Mouse (Mus musculus): ENCODE data around the gene Kbtbd3. TPM values are rescaled to one million over a fixed set of nuclear protein-coding genes. Genes with fewer than 3 reads are reported as not detected.

Gene Kbtbd3
- total RNA-seq (2014; rRNA removed) (10.3 and 11.3 TPM in 2 replicates), polyA plus RNA-seq (2015; fragmentation: Nextera tagmentation; extraction: Ambion mirVana) (7.0 and 8.4 TPM in 2 replicates)

GRCm38 (mm10) chr9:4309351-4310085 lies at the start of gene Kbtbd3, which contains the start of gene Aasdhppt:
Kbtbd3 (plus strand) TSS chr9:4309833.
Aasdhppt (minus strand) TSS chr9:4309471.
- Histone ChIP-seq H3K4me2 (ENCODE audit: low read depth) (peak within 1 kb of the TSS; percentile 65), H3K4me1 (ENCODE audit: insufficient read depth) (peaks cover 14% of the 10 kb centered on the region), H3K9ac (peak within 1 kb of the TSS; percentile 80), H3K4me3 (ENCODE audit: low read depth, low read length) (peak within 1 kb of the TSS; percentile 56), H3K36me3 (ENCODE audit: insufficient read depth) (no peaks in the 10 kb centered on the region), H3K9me3 (ENCODE audit: low read length) (no peaks in the 10 kb centered on the region), H3K27ac (ENCODE audit: low read depth, low read length) (peak within 1 kb of the TSS; percentile 98), H3K27me3 (ENCODE audit: insufficient read depth, low read length) (no peaks in the 10 kb centered on the region)
- peak; percentile 26 for TF ChIP-seq CTCF (IDR thresholded peaks at IDR 0.05; ENCODE audit: low read depth)
- ATAC-seq, result peak; percentile 97
- DNase-seq, result peak; percentile 100
- WGBS, result 3% methylated on average over 53 of the region's 53 CpGs

GRCm38 (mm10) chr9:4259841-4260745 lies 49.5 kb upstream of the Kbtbd3 start:
- H3K27ac ChIP-seq (ENCODE audit: low read depth, low read length), result no peak overlapping the region
- H3K36me3 ChIP-seq (ENCODE audit: insufficient read depth), result no peaks in the 10 kb centered on the region
- H3K4me2 ChIP-seq (ENCODE audit: low read depth), result no peak overlapping the region
- H3K4me3 ChIP-seq (ENCODE audit: low read depth, low read length), result peak overlapping the region; percentile 21
- DNase-seq, result no peak
- peak; percentile 67 for ATAC-seq
- no peak for TF ChIP-seq CTCF (IDR thresholded peaks at IDR 0.05; ENCODE audit: low read depth)
- peaks cover 9% of the 10 kb centered on the region; the same call in 1 of the 2 replicates for H3K9me3 ChIP-seq (ENCODE audit: low read length)
- no peaks in the 10 kb centered on the region for H3K4me1 ChIP-seq (ENCODE audit: insufficient read depth)
- no peak overlapping the region for H3K9ac ChIP-seq
- no peaks in the 10 kb centered on the region for H3K27me3 ChIP-seq (ENCODE audit: insufficient read depth, low read length)
- 67% methylated on average over 65 of the region's 65 CpGs for WGBS

- Histone ChIP-seq H3K27me3 (ENCODE audit: insufficient read depth, low read length) (no peaks in the 10 kb centered on the region), H3K36me3 (ENCODE audit: insufficient read depth) (no peaks in the 10 kb centered on the region), H3K4me1 (ENCODE audit: insufficient read depth) (no peaks in the 10 kb centered on the region), H3K9ac (no peak overlapping the region), H3K27ac (ENCODE audit: low read depth, low read length) (no peak overlapping the region), H3K4me3 (ENCODE audit: low read depth, low read length) (peak overlapping the region; percentile 21; the same call in 1 of the 2 replicates), H3K4me2 (ENCODE audit: low read depth) (no peak overlapping the region), H3K9me3 (ENCODE audit: low read length) (peaks cover 9% of the 10 kb centered on the region; the same call in 1 of the 2 replicates)
- 75% methylated on average over 12 of the region's 12 CpGs for WGBS
- DNase-seq, result no peak
- TF ChIP-seq CTCF (IDR thresholded peaks at IDR 0.05; ENCODE audit: low read depth), result no peak
- no peak for ATAC-seq
These were observed 48.9 kb upstream of the Kbtbd3 start for GRCm38 (mm10) chr9:4260746-4261090.

GRCm38 (mm10) chr9:4266881-4267280 lies 42.8 kb upstream of the Kbtbd3 start:
- ATAC-seq, result no peak
- no peak overlapping the region for H3K4me2 ChIP-seq (ENCODE audit: low read depth)
- no peaks in the 10 kb centered on the region for H3K36me3 ChIP-seq (ENCODE audit: insufficient read depth)
- H3K4me1 ChIP-seq (ENCODE audit: insufficient read depth), result no peaks in the 10 kb centered on the region
- no peak overlapping the region for H3K27ac ChIP-seq (ENCODE audit: low read depth, low read length)
- H3K9ac ChIP-seq, result no peak overlapping the region
- no peak for DNase-seq
- H3K9me3 ChIP-seq (ENCODE audit: low read length), result no peaks in the 10 kb centered on the region
- no peaks in the 10 kb centered on the region for H3K27me3 ChIP-seq (ENCODE audit: insufficient read depth, low read length)
- TF ChIP-seq CTCF (IDR thresholded peaks at IDR 0.05; ENCODE audit: low read depth), result no peak
- H3K4me3 ChIP-seq (ENCODE audit: low read depth, low read length), result no peak overlapping the region
- 96% methylated on average over 3 of the region's 3 CpGs for WGBS

- Histone ChIP-seq H3K9ac (no peak overlapping the region), H3K4me3 (ENCODE audit: low read depth, low read length) (no peak overlapping the region), H3K4me1 (ENCODE audit: insufficient read depth) (no peaks in the 10 kb centered on the region), H3K4me2 (ENCODE audit: low read depth) (no peak overlapping the region), H3K9me3 (ENCODE audit: low read length) (no peaks in the 10 kb centered on the region), H3K36me3 (ENCODE audit: insufficient read depth) (no peaks in the 10 kb centered on the region), H3K27ac (ENCODE audit: low read depth, low read length) (no peak overlapping the region), H3K27me3 (ENCODE audit: insufficient read depth, low read length) (no peaks in the 10 kb centered on the region)
- ATAC-seq, result no peak
- 5% methylated on average over 3 of the region's 3 CpGs for WGBS
- TF ChIP-seq CTCF (IDR thresholded peaks at IDR 0.05; ENCODE audit: low read depth), result no peak
- DNase-seq, result no peak
These were observed 25.8 kb upstream of the Kbtbd3 start for GRCm38 (mm10) chr9:4283850-4284249.

- no peak for TF ChIP-seq CTCF (IDR thresholded peaks at IDR 0.05; ENCODE audit: low read depth)
- Histone ChIP-seq H3K27me3 (ENCODE audit: insufficient read depth, low read length) (no peaks in the 10 kb centered on the region), H3K27ac (ENCODE audit: low read depth, low read length) (no peak overlapping the region), H3K4me2 (ENCODE audit: low read depth) (no peak overlapping the region), H3K36me3 (ENCODE audit: insufficient read depth) (peaks cover 14% of the 10 kb centered on the region), H3K4me3 (ENCODE audit: low read depth, low read length) (no peak overlapping the region), H3K9ac (no peak overlapping the region), H3K4me1 (ENCODE audit: insufficient read depth) (no peaks in the 10 kb centered on the region), H3K9me3 (ENCODE audit: low read length) (no peaks in the 10 kb centered on the region)
- DNase-seq (no peak), ATAC-seq (no peak)
- 97% methylated on average over 2 of the region's 2 CpGs for WGBS
These were observed 9.2 kb upstream of the Kbtbd3 start for GRCm38 (mm10) chr9:4300466-4300865.

All from forebrain, postnatal 0 days (tissue).